Mouse (Mus musculus): ENCODE data around the gene Vsig2.

The Vsig2 gene

GRCm38 (mm10) chr9:37567019-37567418 lies 28.0 kb downstream of the Vsig2 start:
- no peak for DNase-seq (ENCODE audit: low spot score)

- DNase-seq (ENCODE audit: low spot score) = no peak
Observed at GRCm38 (mm10) chr9:37567454-37567853, 28.4 kb downstream of the Vsig2 start.

GRCm38 (mm10) chr9:37567892-37568604 lies 29.0 kb downstream of the Vsig2 start:
- no peak for DNase-seq (ENCODE audit: low spot score)

- no peak for DNase-seq (ENCODE audit: low spot score)
Observed at GRCm38 (mm10) chr9:37568605-37569214, 29.7 kb downstream of the Vsig2 start.

GRCm38 (mm10) chr9:37569231-37569835 lies 30.3 kb downstream of the Vsig2 start:
- no peak for DNase-seq (ENCODE audit: low spot score)

- no peak for DNase-seq (ENCODE audit: low spot score)
Observed at GRCm38 (mm10) chr9:37572204-37572876, 33.3 kb downstream of the Vsig2 start.

- no peak for DNase-seq (ENCODE audit: low spot score)
Observed at GRCm38 (mm10) chr9:37576436-37576930, 37.4 kb downstream of the Vsig2 start.

- DNase-seq (ENCODE audit: low spot score) = no peak
Observed at GRCm38 (mm10) chr9:37583594-37583993, 44.5 kb downstream of the Vsig2 start.

GRCm38 (mm10) chr9:37586718-37587117 lies 47.7 kb downstream of the Vsig2 start:
- DNase-seq (ENCODE audit: low spot score) = no peak

GRCm38 (mm10) chr9:37590381-37590780 lies 51.3 kb downstream of the Vsig2 start:
- no peak for DNase-seq (ENCODE audit: low spot score)

- DNase-seq (ENCODE audit: low spot score) = no peak
Observed at GRCm38 (mm10) chr9:37592025-37592424, 53.0 kb downstream of the Vsig2 start.

GRCm38 (mm10) chr9:37592633-37593032 lies 53.6 kb downstream of the Vsig2 start:
- DNase-seq (ENCODE audit: low spot score) = no peak

GRCm38 (mm10) chr9:37593690-37594089 lies 54.6 kb downstream of the Vsig2 start:
- DNase-seq (ENCODE audit: low spot score) = no peak

All from ovary, postnatal 36 days (tissue).